Mouse (Mus musculus): ENCODE measurements around the gene Fam120b. TPM values are rescaled to one million over a fixed set of nuclear protein-coding genes. Genes with fewer than 3 reads are reported as not detected.

The Fam120b gene
- polyA plus RNA-seq, 1 experiment from 2014 or later = 42.4 TPM

DNA sequence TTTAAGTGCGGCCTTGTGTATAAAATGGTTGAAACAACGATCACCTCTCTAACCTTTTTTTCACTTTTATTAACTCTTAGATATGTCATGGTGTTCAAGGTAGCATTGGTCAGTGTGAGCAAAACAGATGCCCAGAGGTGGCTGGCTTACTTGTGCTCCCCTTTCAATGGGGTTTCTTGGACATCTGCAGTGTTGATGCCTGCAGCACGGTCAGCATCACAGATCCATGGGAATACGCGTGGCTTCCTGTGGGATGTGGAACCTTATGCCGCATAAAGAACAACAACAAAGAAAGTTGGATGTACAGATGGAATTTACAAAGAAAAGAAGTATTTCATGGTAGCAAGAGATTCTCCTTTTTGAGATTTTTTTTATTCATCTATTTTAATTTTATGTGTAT lies 25.4 kb downstream of the Fam120b start:
- H3K27ac ChIP-seq (replicated peaks) = no peak overlapping the region
- no peaks in the 10 kb centered on the region for H3K9me3 ChIP-seq
- ATAC-seq (ENCODE audit: low read depth) = no peak
- no peak overlapping the region for H3K4me3 ChIP-seq
- no peaks in the 10 kb centered on the region for H3K4me1 ChIP-seq (replicated peaks)
- H3K9ac ChIP-seq = no peak overlapping the region
- WGBS = 94% methylated on average over 6 of the region's 6 CpGs
- H3K4me2 ChIP-seq = no peak overlapping the region
- H3K27me3 ChIP-seq = no peaks in the 10 kb centered on the region
- peaks cover 97% of the 10 kb centered on the region for H3K36me3 ChIP-seq

DNA sequence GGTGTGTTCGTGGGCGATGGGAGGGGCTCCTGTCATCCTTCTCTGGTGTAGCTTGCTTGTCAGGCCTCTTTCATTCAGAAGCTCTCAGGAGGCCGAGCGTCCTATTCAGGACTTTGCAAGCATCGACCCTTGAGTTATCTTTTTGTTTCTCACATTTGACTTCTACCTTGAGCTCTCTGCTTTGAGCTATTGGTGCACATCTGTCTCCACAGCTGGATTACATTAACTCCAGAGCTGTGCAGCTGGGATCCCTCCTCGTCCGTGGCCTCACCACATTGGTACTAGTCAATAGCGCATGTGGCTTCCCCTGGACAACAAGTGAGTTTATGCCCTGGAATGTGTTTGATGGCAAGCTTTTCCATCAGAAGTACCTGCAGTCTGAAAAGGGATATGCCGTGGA lies 26.7 kb downstream of the Fam120b start:
- 90% methylated on average over 9 of the region's 9 CpGs for WGBS
- Histone ChIP-seq H3K27me3 (no peaks in the 10 kb centered on the region), H3K9me3 (no peaks in the 10 kb centered on the region), H3K27ac (replicated peaks) (no peak overlapping the region), H3K4me3 (no peak overlapping the region), H3K36me3 (peaks cover 95% of the 10 kb centered on the region), H3K4me2 (no peak overlapping the region), H3K4me1 (replicated peaks) (no peaks in the 10 kb centered on the region), H3K9ac (no peak overlapping the region)
- no peak for ATAC-seq (ENCODE audit: low read depth)

DNA sequence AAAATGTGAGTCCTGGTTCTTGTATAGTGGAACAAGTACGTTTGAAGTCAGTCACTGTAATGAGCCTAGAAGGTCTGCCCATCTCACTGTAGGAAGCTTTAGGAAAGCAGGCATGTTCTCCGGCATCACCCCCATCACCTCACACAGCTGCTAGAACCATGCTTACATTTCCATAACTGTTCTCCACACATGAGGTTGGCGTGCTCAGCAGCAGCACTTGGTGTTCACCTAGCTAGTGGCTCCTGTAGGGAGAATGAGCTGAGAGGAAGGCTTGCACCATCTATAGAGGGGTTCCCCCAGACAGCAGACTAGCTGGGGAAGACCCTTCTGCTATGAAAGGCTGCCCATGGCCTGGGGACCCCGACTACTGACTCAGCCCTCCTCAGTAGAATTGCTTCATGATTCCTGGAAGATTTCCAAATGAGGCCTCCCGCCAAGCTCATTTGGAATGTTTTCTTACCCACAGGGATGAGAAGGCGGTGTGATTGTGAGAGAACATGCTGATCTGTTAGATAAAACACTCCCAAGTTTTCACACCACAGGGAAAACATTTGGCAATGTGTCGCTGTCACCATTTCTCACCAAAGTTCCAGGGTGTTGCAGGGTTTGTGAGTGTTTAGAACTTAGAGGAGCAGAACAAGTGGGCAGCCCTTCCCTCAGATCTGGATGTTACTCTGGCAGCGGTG lies 27.2 kb downstream of the Fam120b start:
- no peak overlapping the region for H3K4me3 ChIP-seq
- no peaks in the 10 kb centered on the region for H3K27me3 ChIP-seq
- ATAC-seq (ENCODE audit: low read depth) = no peak
- peaks cover 95% of the 10 kb centered on the region for H3K36me3 ChIP-seq
- H3K4me1 ChIP-seq (replicated peaks) = no peaks in the 10 kb centered on the region
- WGBS = 78% methylated on average over 8 of the region's 8 CpGs
- no peak overlapping the region for H3K27ac ChIP-seq (replicated peaks)
- no peaks in the 10 kb centered on the region for H3K9me3 ChIP-seq
- no peak overlapping the region for H3K4me2 ChIP-seq
- no peak overlapping the region for H3K9ac ChIP-seq

DNA sequence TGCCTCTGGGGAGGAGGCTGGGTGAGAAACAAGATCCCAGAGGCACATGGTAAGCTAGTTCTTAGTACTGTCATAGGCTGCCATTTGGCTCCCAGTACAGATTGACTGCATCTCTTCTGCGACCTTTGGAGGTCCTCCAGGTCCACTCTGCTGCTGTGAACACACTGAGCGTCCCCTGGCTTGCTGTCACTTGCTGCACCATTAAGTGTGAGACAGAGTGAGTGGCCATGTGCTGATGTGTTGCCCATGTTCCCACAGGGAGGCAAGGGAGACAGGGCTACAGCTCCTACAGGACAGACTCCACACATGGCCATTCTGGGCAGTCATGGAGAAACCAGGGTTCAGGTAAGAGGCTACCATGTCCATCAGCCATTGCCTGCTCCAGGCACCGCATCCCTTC lies 29.9 kb downstream of the Fam120b start:
- ATAC-seq (ENCODE audit: low read depth) = no peak
- H3K36me3 ChIP-seq = peaks cover 89% of the 10 kb centered on the region
- H3K4me1 ChIP-seq (replicated peaks) = 0 out of 2 replicates have a peak, but pooled peaks cover 6% of the 10 kb centered on the region
- H3K9ac ChIP-seq = no peak overlapping the region
- H3K4me3 ChIP-seq = no peak overlapping the region
- H3K27ac ChIP-seq (replicated peaks) = no peak overlapping the region
- no peak overlapping the region for H3K4me2 ChIP-seq
- no peaks in the 10 kb centered on the region for H3K9me3 ChIP-seq
- no peaks in the 10 kb centered on the region for H3K27me3 ChIP-seq
- 92% methylated on average over 3 of the region's 3 CpGs for WGBS

DNA sequence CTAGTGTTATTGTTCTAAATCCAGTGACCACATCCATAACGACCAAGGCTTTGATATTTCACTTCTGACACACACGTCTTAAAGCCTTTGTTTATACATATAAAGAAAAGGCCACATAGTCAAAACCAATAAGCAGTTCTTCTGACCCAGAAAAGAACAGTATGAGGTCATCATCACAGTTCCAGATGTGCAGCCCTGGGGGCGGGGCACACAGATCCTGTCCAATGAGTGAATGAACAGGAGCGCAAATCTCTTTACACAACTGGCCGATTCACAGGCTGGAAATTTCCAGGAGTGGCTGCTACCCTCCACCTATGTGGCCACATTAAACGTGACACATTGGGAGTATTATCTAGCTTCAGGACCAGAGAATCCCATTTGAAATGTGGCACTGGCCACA lies 33.4 kb downstream of the Fam120b start:
- no peak overlapping the region for H3K9ac ChIP-seq
- no peaks in the 10 kb centered on the region for H3K9me3 ChIP-seq
- H3K4me2 ChIP-seq = no peak overlapping the region
- peaks cover 85% of the 10 kb centered on the region for H3K36me3 ChIP-seq
- no peaks in the 10 kb centered on the region for H3K27me3 ChIP-seq
- WGBS = 86% methylated on average over 6 of the region's 6 CpGs
- ATAC-seq (ENCODE audit: low read depth) = no peak
- no peak overlapping the region for H3K27ac ChIP-seq (replicated peaks)
- H3K4me1 ChIP-seq (replicated peaks) = 0 out of 2 replicates have a peak, but pooled peaks cover 8% of the 10 kb centered on the region
- H3K4me3 ChIP-seq = no peak overlapping the region

DNA sequence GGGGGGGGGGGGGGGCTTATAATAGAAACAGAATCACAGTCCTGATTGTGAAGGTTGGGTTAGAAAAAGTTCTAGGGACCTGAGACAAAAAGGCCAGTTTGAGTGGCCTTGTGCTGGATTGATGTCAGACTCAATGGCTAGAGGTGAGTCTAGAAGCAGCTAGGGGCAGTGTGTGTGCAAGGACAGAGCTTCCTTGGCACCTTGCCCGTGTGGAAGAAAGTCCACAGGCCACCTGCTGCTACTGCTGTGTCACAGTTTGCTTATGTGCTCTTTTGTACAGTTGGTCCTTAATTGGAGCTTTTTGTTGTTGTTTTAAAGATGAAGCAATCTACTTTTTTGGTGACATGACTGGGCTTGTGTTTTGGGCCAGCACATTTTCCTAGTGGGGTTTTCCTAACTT lies 33.9 kb downstream of the Fam120b start:
- H3K27ac ChIP-seq (replicated peaks) = no peak overlapping the region
- no peaks in the 10 kb centered on the region for H3K9me3 ChIP-seq
- peaks cover 87% of the 10 kb centered on the region for H3K36me3 ChIP-seq
- no peak for ATAC-seq (ENCODE audit: low read depth)
- no peak overlapping the region for H3K4me2 ChIP-seq
- H3K9ac ChIP-seq = no peak overlapping the region
- no peaks in the 10 kb centered on the region for H3K27me3 ChIP-seq
- H3K4me3 ChIP-seq = no peak overlapping the region
- H3K4me1 ChIP-seq (replicated peaks) = 0 out of 2 replicates have a peak, but pooled peaks cover 8% of the 10 kb centered on the region
- 61% methylated on average over 1 of the region's 1 CpGs for WGBS

DNA sequence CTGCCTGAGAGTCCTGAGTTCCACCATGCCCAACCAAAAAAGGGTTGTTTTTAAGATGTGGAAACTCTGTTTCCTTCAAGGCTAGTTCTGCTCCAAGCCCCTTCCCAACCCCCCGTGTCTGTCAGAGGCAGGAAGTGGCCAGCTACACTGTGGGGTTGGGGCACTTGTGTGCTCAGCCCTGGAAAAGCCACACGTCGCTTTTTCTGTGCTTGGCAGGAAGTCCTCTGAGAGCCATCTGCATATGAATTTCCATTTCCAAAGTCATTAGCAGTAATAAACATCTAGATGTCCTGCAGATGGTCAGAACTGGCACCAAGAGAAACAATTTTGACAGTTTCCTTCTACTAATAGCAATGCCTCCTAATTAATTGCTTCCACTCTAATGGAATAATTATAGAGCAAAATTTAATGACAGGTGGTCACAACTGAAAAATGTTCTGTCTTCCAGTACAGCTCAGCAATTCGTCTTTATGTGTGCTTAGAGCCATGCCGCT lies 35.1 kb downstream of the Fam120b start:
- no peak overlapping the region for H3K27ac ChIP-seq (replicated peaks)
- H3K4me2 ChIP-seq = no peak overlapping the region
- no peaks in the 10 kb centered on the region for H3K27me3 ChIP-seq
- WGBS = 63% methylated on average over 5 of the region's 5 CpGs
- 0 out of 2 replicates have a peak, but pooled peaks cover 8% of the 10 kb centered on the region for H3K4me1 ChIP-seq (replicated peaks)
- H3K4me3 ChIP-seq = no peak overlapping the region
- peaks cover 78% of the 10 kb centered on the region for H3K36me3 ChIP-seq
- H3K9me3 ChIP-seq = no peaks in the 10 kb centered on the region
- ATAC-seq (ENCODE audit: low read depth) = no peak
- H3K9ac ChIP-seq = no peak overlapping the region

DNA sequence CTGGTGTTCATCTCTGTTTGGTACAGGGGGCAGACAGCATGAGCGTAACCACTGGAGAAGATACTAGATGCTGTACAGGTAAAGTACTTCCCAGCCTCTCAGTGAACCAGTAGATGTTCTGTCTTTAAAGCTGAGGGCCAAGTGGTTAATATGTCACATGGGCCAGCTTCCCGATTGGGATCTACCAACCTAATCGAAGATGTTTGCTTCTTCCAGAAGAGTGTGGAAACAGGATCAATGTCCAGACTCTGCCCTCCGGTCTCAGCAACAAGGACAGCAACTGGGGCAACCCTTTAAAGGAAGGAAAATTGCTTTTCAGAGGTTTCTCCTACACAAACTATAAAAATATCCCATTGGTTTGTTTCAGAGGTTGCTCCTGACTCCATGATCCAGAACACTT lies 35.5 kb downstream of the Fam120b start:
- H3K4me3 ChIP-seq = no peak overlapping the region
- peaks cover 75% of the 10 kb centered on the region for H3K36me3 ChIP-seq
- H3K27me3 ChIP-seq = no peaks in the 10 kb centered on the region
- H3K27ac ChIP-seq (replicated peaks) = no peak overlapping the region
- ATAC-seq (ENCODE audit: low read depth) = no peak
- no peaks in the 10 kb centered on the region for H3K9me3 ChIP-seq
- no peak overlapping the region for H3K4me2 ChIP-seq
- no peak overlapping the region for H3K9ac ChIP-seq
- 0 out of 2 replicates have a peak, but pooled peaks cover 8% of the 10 kb centered on the region for H3K4me1 ChIP-seq (replicated peaks)
- 93% methylated on average over 4 of the region's 4 CpGs for WGBS

DNA sequence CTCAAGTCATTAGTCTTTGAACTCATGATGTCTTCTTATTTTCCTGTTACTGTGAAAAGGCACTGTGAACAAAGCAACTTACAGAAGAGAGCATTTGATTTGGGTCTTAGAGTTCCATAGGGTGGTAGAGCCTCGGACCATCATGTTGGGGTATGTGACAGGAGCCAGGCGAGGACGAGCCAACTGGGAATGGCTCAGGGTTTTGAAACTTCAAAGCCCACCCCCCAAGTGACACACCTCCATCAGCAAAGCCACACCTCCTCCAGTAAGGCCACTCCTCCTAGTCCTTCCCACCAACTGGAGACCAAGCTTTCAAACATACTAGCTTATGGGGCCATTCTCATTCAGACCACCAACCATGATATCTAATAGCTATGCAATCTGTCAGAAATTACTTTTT lies 36.0 kb downstream of the Fam120b start:
- no peak for ATAC-seq (ENCODE audit: low read depth)
- no peak overlapping the region for H3K4me2 ChIP-seq
- peaks cover 71% of the 10 kb centered on the region for H3K36me3 ChIP-seq
- no peak overlapping the region for H3K27ac ChIP-seq (replicated peaks)
- H3K4me3 ChIP-seq = no peak overlapping the region
- H3K9ac ChIP-seq = no peak overlapping the region
- 0 out of 2 replicates have a peak, but pooled peaks cover 8% of the 10 kb centered on the region for H3K4me1 ChIP-seq (replicated peaks)
- H3K27me3 ChIP-seq = no peaks in the 10 kb centered on the region
- no peaks in the 10 kb centered on the region for H3K9me3 ChIP-seq
- WGBS = 86% methylated on average over 3 of the region's 3 CpGs

DNA sequence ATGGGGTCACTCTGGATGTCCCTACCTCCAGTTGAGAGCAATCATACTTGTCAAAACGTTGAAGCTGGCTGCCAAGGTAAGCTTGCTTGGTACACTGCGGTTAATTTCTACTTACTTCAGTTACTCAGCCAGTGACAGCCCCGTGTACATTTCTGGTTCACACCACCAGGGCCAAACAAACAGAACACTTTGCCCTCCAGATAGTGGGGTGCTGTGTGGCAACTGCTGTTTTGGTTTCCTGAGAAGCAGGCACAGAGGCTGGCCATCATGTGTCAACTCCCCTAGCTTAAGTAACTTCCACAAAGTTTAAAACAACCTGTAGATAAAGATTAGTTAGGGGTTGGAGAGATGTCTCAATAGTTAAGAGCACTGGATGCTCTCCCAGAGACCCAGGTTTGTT lies 38.7 kb downstream of the Fam120b start:
- no peaks in the 10 kb centered on the region for H3K27me3 ChIP-seq
- H3K9ac ChIP-seq = no peak overlapping the region
- H3K9me3 ChIP-seq = no peaks in the 10 kb centered on the region
- no peak overlapping the region for H3K4me2 ChIP-seq
- H3K27ac ChIP-seq (replicated peaks) = no peak overlapping the region
- H3K36me3 ChIP-seq = peaks cover 44% of the 10 kb centered on the region
- H3K4me3 ChIP-seq = no peak overlapping the region
- no peak for ATAC-seq (ENCODE audit: low read depth)
- WGBS = 84% methylated on average over 3 of the region's 3 CpGs
- H3K4me1 ChIP-seq (replicated peaks) = 0 out of 2 replicates have a peak, but pooled peaks cover 9% of the 10 kb centered on the region

DNA sequence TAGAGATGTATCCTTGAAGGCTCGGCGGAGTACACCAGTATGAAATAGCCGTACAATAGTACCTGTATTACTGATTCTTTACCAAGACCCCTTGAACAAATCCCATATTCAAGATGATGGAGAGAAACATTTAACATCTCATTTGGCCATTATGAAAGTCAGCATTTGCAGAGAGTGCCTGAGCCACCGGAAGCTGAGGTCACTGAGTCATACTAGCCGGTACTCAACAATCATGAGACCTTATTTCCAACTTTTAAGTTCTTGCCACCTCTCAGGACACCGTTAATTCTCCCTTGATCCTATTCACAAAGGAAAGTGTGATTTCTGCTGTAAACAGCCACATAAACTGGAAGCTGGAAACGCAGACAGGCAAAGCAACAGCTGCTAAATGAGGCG lies 44.1 kb downstream of the Fam120b start:
- peak overlapping the region; percentile 33 for H3K27ac ChIP-seq (replicated peaks)
- no peaks in the 10 kb centered on the region for H3K9me3 ChIP-seq
- 0 out of 2 replicates have a peak, but pooled peaks have one; percentile 5 for ATAC-seq (ENCODE audit: low read depth)
- H3K9ac ChIP-seq = no peak overlapping the region
- H3K4me1 ChIP-seq (replicated peaks) = peaks cover 20% of the 10 kb centered on the region
- 0 out of 2 replicates have a peak, but pooled peaks cover 1% of the 10 kb centered on the region for H3K36me3 ChIP-seq
- no peaks in the 10 kb centered on the region for H3K27me3 ChIP-seq
- peak overlapping the region; percentile 35; the same call in 1 of the 2 replicates for H3K4me2 ChIP-seq
- 58% methylated on average over 8 of the region's 8 CpGs for WGBS
- H3K4me3 ChIP-seq = no peak overlapping the region

DNA sequence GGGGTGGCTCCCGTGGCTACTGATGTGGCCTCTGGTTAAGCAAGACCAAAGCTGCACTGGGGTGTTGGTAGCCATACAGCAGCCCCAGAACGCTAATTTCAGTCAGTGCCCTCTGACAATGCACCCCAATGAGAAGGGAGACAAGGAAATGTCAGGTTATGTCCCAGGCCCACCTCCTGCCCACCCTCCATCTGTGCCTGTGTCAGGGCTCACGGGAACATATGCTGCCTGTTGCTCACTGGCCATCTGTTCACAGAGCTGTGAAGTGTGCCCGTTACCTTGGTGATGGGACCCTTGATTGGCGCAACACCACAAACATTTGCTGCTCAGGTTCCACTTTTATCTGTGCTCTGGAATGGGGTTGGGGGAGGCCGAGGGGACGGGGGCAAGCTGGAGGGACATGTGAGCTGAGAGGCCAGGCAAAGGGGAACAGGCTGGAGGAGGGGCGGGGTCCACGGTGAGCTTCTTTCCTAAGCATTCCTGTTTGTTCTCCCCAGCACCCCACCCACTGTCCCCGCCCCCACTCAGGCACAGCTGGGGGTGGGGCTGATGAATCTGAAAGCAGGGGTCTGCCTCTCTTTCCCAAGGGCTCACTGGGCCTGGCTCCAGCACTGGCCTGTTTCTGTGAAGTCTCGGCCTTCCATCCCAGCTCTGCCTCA lies 44.6 kb downstream of the Fam120b start:
- H3K27me3 ChIP-seq = no peaks in the 10 kb centered on the region
- H3K9me3 ChIP-seq = no peaks in the 10 kb centered on the region
- H3K4me3 ChIP-seq = no peak overlapping the region
- H3K4me1 ChIP-seq (replicated peaks) = peaks cover 20% of the 10 kb centered on the region
- 4% methylated on average over 10 of the region's 11 CpGs for WGBS
- peak; percentile 86 for ATAC-seq (ENCODE audit: low read depth)
- H3K27ac ChIP-seq (replicated peaks) = peak overlapping the region; percentile 33
- no peaks in the 10 kb centered on the region for H3K36me3 ChIP-seq
- H3K4me2 ChIP-seq = peak overlapping the region; percentile 35
- 0 out of 2 replicates have a peak overlapping the region, but pooled peaks have one; percentile 31 for H3K9ac ChIP-seq
